Mouse (Mus musculus) Patski (cell line): ENCODE data around the gene Lyz1. TPM values are rescaled to one million over a fixed set of nuclear protein-coding genes. Genes with fewer than 3 reads are reported as not detected.
"Not testable (repeated sequence)": the region's sequence is repeated elsewhere in the genome, so short reads cannot be mapped to it uniquely, and the experiment has no call there.

Experiments used
- ATAC-seq: fragments of 100-300 bp; one replicate; pipeline ENCODE4 v1.8.0; 2021
- CTCF ChIA-PET: fragments of 350-600 bp; sonication (Branson Sonifier 250); formaldehyde crosslinking; loops from one replicate; lab custom pipeline; 2022; ENCODE audit warnings: inconsistent platforms; lab: Charles Lee
- POLR2A ChIA-PET: fragments of 350-600 bp; sonication (Branson Sonifier 250); formaldehyde crosslinking; loops from one replicate; lab custom pipeline; 2022; ENCODE audit warnings: antibody characterized with exemption, inconsistent platforms; lab: Charles Lee
- DNase-seq: peaks from one replicate; pipeline ENCODE4 v3.0.0-alpha.2; 2011; ENCODE audit warnings: low read depth, low spot score
- H3K27me3 ChIP-seq: fragments of 371-371 bp; one replicate; pipeline ENCODE4 v1.5.1; 2021
- CTCF ChIP-seq: fragments of 100-300 bp; IDR thresholded peaks from one replicate; pipeline ENCODE4 v1.5.1; 2021
- in situ Hi-C: fragments of 300-500 bp; cut with MboI; formaldehyde crosslinking; loops from 3 replicates; pipeline ENCODE4 v1.11.1; 2018; ENCODE audit warnings: low pct_unique_long_range_greater_than_20kb, mixed read lengths
- polyA plus RNA-seq: library from polyadenylated mRNA; unstranded; gene quantifications from one replicate; pipeline ENCODE4 v1.2.3, GENCODE M21; 2021

Gene Lyz1
- polyA plus RNA-seq, 1 experiment from 2014 or later: 0.06 TPM

DNA sequence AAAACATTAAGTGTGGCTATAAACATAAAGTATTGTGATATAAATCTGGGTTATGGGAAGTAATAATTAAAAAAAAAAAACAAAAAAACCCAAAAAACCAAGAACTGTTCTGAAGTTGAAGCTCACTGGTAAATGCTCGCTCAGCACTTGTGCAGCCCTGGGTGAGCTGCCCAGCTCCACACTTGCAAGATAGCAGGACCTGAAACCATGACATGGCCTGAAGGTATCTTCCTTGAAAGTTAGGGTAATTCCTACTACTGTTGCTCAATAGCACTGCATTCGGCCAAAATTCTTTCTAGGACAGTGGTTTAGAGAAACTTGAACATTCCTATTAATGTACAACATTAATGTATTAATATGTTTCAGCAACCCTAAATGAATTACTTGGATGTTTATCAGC, 20.5 kb upstream of the Lyz1 start:
- POLR2A ChIA-PET: no interaction called here
- peaks cover 9% of the 10 kb centered on the region for H3K27me3 ChIP-seq
- CTCF ChIA-PET: interaction anchor here (1.0 kb wide), 1 partner anchor 11 kb away, joined by 3 read pairs; no protein-coding TSS in a partner anchor
- no peak for ATAC-seq
- no peak for DNase-seq
- in situ Hi-C loops: no loop called here
- no peak for TF ChIP-seq CTCF

DNA sequence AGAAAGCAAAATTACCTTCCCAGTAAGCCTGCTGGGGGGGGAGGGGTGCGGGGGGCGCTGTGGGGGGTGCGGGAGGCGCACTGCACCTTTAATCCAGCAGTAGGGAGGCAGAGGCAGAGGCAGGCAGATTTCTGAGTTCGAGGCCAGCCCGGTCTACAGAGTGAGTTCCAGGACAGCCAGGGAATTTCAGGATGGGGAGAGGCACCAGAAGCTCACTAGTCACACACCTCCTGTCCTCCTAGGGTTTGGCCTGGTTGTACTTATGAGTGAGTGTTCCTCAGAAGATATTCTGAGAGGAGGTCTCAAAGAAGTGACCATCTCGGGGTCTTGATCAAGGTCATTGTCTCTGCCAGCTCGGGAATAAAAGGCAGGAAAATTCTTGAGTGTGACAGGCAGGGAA, 19.5 kb upstream of the Lyz1 start:
- ATAC-seq (no peak), DNase-seq (no peak)
- peaks cover 9% of the 10 kb centered on the region for H3K27me3 ChIP-seq
- TF ChIP-seq CTCF: no peak
- ChIA-PET CTCF (interaction anchor here (1.0 kb wide), 1 partner anchor 12 kb away, joined by 3 read pairs; no protein-coding TSS in a partner anchor), POLR2A (no interaction called here)
- in situ Hi-C loops: no loop called here

DNA sequence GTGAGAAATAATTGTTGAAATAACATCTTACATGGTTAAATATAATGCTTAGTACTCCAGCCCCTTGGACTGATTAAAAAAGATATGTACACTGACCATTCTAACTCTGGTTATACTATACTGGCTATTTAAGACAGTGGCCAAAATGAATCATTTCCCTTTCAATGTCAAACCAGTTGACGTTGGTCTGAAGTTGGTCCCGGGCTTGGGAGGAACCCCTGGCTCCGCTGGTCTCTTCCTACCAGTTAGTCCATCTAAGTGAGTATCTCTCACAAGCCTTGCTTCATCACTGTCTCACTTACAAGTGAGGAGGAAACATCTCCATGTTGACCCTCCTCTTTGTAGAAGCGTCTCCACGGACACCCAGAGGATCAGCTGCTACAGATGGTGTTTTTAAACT, 11.7 kb upstream of the Lyz1 start:
- POLR2A ChIA-PET: no interaction called here
- TF ChIP-seq CTCF: no peak
- in situ Hi-C loops: no loop called here
- ATAC-seq (no peak), DNase-seq (no peak)
- CTCF ChIA-PET: no interaction called here
- H3K27me3 ChIP-seq: peaks cover 39% of the 10 kb centered on the region

DNA sequence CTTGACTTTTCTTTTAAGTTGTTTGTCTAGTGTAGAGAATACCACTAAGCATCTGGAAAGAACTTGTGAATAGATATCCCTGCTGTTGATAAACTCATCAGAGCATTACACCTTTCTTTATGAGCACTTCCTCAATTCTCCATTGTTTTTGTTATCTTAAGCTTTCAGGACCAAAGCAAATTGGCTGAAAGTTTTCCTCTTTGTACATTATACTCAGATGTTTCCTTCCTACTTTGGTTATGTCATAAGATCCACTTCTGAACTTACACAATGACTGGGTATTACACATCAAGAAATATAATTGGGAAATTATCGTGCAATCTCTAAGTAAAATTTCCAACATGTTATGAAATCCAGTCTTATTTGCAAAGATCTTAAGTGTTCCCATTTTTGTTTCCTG, 9.0 kb upstream of the Lyz1 start:
- no peak for TF ChIP-seq CTCF
- ATAC-seq: no peak
- POLR2A ChIA-PET: no interaction called here
- H3K27me3 ChIP-seq: peaks cover 49% of the 10 kb centered on the region
- in situ Hi-C loops: no loop called here
- CTCF ChIA-PET: no interaction called here
- no peak for DNase-seq

DNA sequence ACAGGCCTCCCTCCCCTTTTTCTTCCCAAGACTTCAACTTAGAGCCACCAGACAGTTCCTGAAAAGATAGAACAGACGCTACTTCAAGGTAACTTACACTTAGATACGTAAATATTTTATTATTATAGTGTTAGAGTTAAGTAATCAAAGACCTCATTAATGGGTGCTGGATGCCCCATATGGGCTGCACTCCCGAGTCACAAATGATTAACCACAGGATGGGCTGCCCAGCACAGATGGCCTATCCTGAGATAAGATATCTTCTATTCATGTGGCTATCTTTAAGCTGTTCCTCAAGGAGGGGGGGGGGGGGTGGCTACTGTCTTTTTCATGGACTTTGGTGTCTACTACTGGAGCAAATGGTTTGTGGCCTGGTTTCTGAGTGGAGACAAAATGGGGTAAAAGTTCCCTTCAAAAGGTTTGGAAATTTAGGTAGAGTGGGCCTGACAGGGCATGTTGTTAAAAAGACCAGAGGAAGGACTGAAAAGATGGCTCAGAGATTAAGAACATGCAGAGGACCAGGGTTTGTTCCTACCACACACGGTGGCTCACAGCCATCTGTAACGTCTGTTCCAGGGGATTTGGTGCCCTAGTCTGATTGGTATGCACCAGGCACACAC, 7.3 kb upstream of the Lyz1 start:
- in situ Hi-C loops: no loop called here
- ChIA-PET CTCF (interaction anchor here (1.6 kb wide), 1 partner anchor 17 kb away, joined by 3 read pairs; the partner anchor contains the start of gene Lyz2), POLR2A (interaction anchor here (0.5 kb wide), 1 partner anchor 1848 kb away, joined by 3 read pairs; no protein-coding TSS in a partner anchor)
- no peak for DNase-seq
- TF ChIP-seq CTCF: no peak
- peaks cover 53% of the 10 kb centered on the region for H3K27me3 ChIP-seq
- no peak for ATAC-seq

DNA sequence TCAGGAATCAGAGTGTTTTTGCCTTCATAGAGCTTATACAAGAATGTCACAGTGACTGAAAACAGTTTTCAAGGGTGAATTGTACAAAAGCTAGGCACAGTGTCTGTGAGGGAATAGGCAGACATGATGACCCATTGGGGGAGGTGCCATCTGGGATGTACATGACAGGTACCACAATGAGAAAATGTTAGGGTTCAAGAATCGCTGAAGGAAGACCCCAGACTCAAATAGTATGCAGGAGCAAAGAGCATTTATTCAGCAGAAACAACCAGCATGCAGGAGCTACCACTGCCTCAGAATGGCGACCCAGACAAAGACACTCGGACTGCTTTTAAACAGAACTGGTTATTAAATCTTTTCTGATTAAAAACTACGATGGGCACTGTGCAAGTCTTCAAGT, 6.4 kb upstream of the Lyz1 start:
- DNase-seq (no peak), ATAC-seq (no peak)
- ChIA-PET CTCF (no interaction called here), POLR2A (no interaction called here)
- no peak for TF ChIP-seq CTCF
- H3K27me3 ChIP-seq: peaks cover 49% of the 10 kb centered on the region
- in situ Hi-C loops: no loop called here

DNA sequence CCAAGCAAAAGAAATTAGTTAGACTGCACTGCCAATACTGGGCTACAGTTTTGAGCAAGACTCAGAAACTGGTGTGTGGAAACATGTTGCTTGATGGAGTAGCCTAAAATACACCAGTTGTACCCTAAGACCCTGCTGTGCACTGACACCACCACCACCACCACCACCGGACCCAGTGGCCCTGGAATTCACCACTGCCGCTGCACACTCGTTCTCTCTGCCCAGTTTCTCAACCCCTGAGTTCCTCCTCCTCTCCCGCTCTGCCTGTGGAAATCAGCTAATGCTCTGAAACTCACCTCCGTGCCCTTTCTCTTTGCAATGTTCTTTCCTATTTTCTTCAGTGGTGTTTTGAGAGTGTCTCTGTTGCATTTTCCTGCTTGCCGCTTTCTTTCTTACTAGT, 5.7 kb upstream of the Lyz1 start:
- no peak for DNase-seq
- in situ Hi-C loops: no loop called here
- ChIA-PET POLR2A (no interaction called here), CTCF (no interaction called here)
- TF ChIP-seq CTCF: no peak
- no peak for ATAC-seq
- H3K27me3 ChIP-seq: peaks cover 43% of the 10 kb centered on the region

DNA sequence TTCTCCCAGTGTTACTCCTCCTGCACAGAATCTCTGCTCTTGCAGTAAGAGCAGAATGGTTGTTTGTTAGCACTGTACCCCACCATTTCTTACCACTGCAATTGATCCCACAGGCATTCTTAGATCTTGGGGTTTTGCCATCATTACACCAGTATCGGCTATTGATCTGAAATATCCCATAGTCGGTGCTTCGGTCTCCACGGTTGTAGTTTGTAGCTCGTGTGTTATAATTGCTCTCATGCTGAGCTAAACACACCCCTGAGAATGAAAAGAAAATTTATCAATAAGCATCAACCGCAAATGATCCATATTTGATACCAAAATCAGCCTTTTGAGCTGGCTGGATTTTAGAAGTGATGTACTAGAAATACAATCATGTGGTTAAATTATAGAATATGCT, 1.7 kb downstream of the Lyz1 start:
- H3K27me3 ChIP-seq: peaks cover 20% of the 10 kb centered on the region
- CTCF ChIA-PET, POLR2A ChIA-PET, DNase-seq, ATAC-seq, in situ Hi-C loops: not testable (repeated sequence)

DNA sequence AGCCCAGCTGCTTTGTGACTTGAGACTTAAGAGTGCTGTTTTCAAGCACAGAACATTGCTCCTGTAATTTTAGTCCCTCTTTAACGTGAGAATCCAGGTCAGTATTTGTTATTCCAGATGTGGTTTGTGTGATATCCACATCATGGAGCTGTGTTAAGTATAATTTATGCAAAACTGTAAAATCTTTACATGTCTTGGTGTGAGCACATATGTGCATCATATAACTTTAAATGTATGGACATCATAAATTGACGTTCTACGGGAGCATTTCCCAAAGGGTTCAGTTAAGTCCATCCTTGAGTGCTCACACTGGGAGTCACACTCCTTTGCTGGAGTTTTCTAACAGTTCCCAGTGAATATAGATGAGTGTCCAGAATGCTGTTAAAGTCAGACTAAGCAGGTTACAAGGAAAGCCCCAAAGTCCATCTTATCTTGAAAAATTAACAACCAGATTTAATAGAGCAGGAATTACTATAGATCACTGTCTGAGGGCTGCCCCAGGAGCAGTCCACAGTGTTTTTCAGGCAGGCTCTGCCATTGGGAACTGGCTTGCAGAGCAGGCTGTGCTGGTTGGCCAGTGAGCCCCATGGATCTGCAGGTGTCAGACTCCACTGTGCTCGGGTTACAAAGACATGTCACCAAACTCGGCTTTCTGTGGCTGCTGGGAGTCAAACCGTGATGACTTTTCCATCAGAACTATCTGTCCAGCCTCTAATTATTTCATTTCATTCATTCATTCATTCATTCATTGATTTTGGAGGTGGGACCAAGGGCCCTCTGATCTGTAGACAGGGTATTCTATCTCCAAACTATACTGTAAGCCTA, 2.4 kb downstream of the Lyz1 start:
- TF ChIP-seq CTCF: no peak
- in situ Hi-C loops: no loop called here

DNA sequence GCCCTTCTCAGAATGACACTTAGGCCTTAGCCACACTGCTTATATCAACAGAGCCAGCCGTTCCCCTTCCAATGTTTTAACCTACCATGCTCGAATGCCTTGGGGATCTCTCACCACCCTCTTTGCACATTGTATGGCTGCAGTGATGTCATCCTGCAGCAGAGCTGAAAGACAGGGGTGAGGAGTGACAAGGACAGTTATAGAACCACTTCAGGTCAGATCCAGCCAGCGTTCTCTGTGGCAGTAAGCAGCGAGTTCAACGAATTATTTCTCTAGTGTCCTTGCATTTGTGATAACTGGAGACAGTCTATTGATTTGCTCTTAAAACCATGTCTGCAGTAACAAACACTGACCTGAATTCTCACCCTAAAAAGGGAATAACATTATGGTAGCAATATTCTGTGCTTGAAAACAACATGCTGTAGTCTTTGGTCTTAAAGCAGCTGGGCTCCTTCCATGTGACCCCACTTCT, 3.6 kb downstream of the Lyz1 start:
- CTCF ChIA-PET, POLR2A ChIA-PET, ATAC-seq, DNase-seq, in situ Hi-C loops: not testable (repeated sequence)
- peaks cover 23% of the 10 kb centered on the region for H3K27me3 ChIP-seq

More for the DNA sequence above, 2.4 kb downstream of the Lyz1 start:
- H3K27me3 ChIP-seq: peaks cover 18% of the 10 kb centered on the region
- DNase-seq (no peak), ATAC-seq (no peak)
- ChIA-PET POLR2A (no interaction called here), CTCF (no interaction called here)
